In genomic region chr9:69470921-69471320, GRCm38 (mm10) we compare ENCODE assay signal across 10 mouse cellular contexts. TPM values are rescaled to one million over a fixed set of nuclear protein-coding genes. Genes with fewer than 3 reads are reported as not detected.
DNase-seq lines count a peak whose midpoint lies in the region; ATAC-seq lines count a peak whose summit lies in the region.
"Had no signal": no experiment of that assay in that cellular context is flagged by ENCODE, and none has a peak within 500 bp of the region (broad histone marks: within the 10 kb centered on the region; RNA-seq: fewer than 3 reads in every experiment).

No protein-coding gene starts in this region.

- intact Hi-C loops in left cerebral cortex, postnatal 25 days (cut with DNase I) = no loop called here
- intact Hi-C loops in left cerebral cortex, postnatal 36 days (cut with DNase I) = no loop called here

- WGBS in hindbrain, embryonic 11.5 days = 26% methylated on average over 6 of the region's 6 CpGs
- WGBS in hindbrain, embryonic 14.5 days = 27% methylated on average over 6 of the region's 6 CpGs
- WGBS in embryonic facial prominence, embryonic 10.5 days = 12% methylated on average over 6 of the region's 6 CpGs
- 15% methylated on average over 6 of the region's 6 CpGs for WGBS in intestine, embryonic 16.5 days

- H3K27me3 ChIP-seq in hindbrain, embryonic 11.5 days (ENCODE audit: control insufficient read depth, insufficient read depth, low read length) = no peaks in the 10 kb centered on the region
- H3K27me3 ChIP-seq in hindbrain, embryonic 14.5 days (ENCODE audit: control insufficient read depth, insufficient read depth, low read length) = no peaks in the 10 kb centered on the region
- 0 out of 2 replicates have a peak, but pooled peaks cover 5% of the 10 kb centered on the region for H3K27me3 ChIP-seq in embryonic facial prominence, embryonic 10.5 days (replicated peaks; ENCODE audit: low read depth, poor library complexity, severe bottlenecking)
- H3K27me3 ChIP-seq in intestine, embryonic 16.5 days (replicated peaks; ENCODE audit: control insufficient read depth, insufficient read depth, low read length) = no peaks in the 10 kb centered on the region

- H3K9ac ChIP-seq in hindbrain, embryonic 11.5 days (ENCODE audit: low read depth, low read length) = no peak overlapping the region
- H3K9ac ChIP-seq in hindbrain, embryonic 14.5 days = no peak overlapping the region
- peak overlapping the region; percentile 1; the same call in 1 of the 2 replicates for H3K9ac ChIP-seq in intestine, embryonic 16.5 days (ENCODE audit: low read depth, low read length)
- H3K9ac ChIP-seq: liver, embryonic 14.5 days had no signal

- H3K9me3 ChIP-seq in hindbrain, embryonic 11.5 days (ENCODE audit: control insufficient read depth, low read length) = no peaks in the 10 kb centered on the region
- no peaks in the 10 kb centered on the region for H3K9me3 ChIP-seq in hindbrain, embryonic 14.5 days (ENCODE audit: control insufficient read depth, low read length)
- H3K9me3 ChIP-seq in embryonic facial prominence, embryonic 10.5 days = no peaks in the 10 kb centered on the region
- H3K9me3 ChIP-seq in intestine, embryonic 16.5 days (ENCODE audit: control insufficient read depth, low read length) = no peaks in the 10 kb centered on the region

- ATAC-seq in hindbrain, embryonic 11.5 days (ENCODE audit: low FRiP score) = no peak
- no peak for ATAC-seq in hindbrain, embryonic 14.5 days (ENCODE audit: low FRiP score)
- peak; percentile 9; the same call in 1 of the 2 replicates for ATAC-seq in intestine, embryonic 16.5 days

- no peak overlapping the region for H3K4me3 ChIP-seq in hindbrain, embryonic 11.5 days (ENCODE audit: low read depth, low read length)
- H3K4me3 ChIP-seq in hindbrain, embryonic 14.5 days (replicated peaks; ENCODE audit: low read length) = no peak overlapping the region
- H3K4me3 ChIP-seq in embryonic facial prominence, embryonic 10.5 days = peak overlapping the region; percentile 9; the same call in 1 of the 2 replicates
- no peak overlapping the region for H3K4me3 ChIP-seq in intestine, embryonic 16.5 days (ENCODE audit: low read length)

- DNase-seq in hindbrain, embryonic 11.5 days (ENCODE audit: low spot score) = peak; percentile 16
- DNase-seq in hindbrain, embryonic 14.5 days (ENCODE audit: low spot score) = no peak
- DNase-seq in embryonic facial prominence, embryonic 10.5 days (ENCODE audit: low spot score) = peak; percentile 71
- peak; percentile 45 for DNase-seq in retina, postnatal 1 day
- no peak for DNase-seq in left cerebral cortex, postnatal 25 days (ENCODE audit: low spot score in 2 of 2)
- DNase-seq in left cerebral cortex, postnatal 36 days (ENCODE audit: low spot score in 2 of 2) = no peak
- DNase-seq in T-cell, adult 2 months (ENCODE audit: low spot score) = no peak
- DNase-seq: right cerebral cortex, postnatal 25 days had no signal

- no peak overlapping the region for H3K27ac ChIP-seq in hindbrain, embryonic 11.5 days (ENCODE audit: low read depth, low read length)
- no peak overlapping the region; the same call in 1 of the 2 replicates for H3K27ac ChIP-seq in hindbrain, embryonic 14.5 days
- peak overlapping the region; percentile 76 for H3K27ac ChIP-seq in embryonic facial prominence, embryonic 10.5 days (replicated peaks)
- H3K27ac ChIP-seq in intestine, embryonic 16.5 days (ENCODE audit: low read length) = peak overlapping the region; percentile 33
- H3K27ac ChIP-seq: liver, embryonic 14.5 days had no signal

- no peaks in the 10 kb centered on the region; the same call in 1 of the 2 replicates for H3K4me1 ChIP-seq in hindbrain, embryonic 11.5 days (replicated peaks; ENCODE audit: control insufficient read depth, insufficient read depth, low read length)
- peaks cover 15% of the 10 kb centered on the region for H3K4me1 ChIP-seq in hindbrain, embryonic 14.5 days (replicated peaks; ENCODE audit: control insufficient read depth, insufficient read depth, low read length)
- H3K4me1 ChIP-seq in embryonic facial prominence, embryonic 10.5 days = peaks cover 65% of the 10 kb centered on the region
- peaks cover 69% of the 10 kb centered on the region for H3K4me1 ChIP-seq in intestine, embryonic 16.5 days (ENCODE audit: control insufficient read depth, insufficient read depth, low read length)

- H3K4me2 ChIP-seq in hindbrain, embryonic 11.5 days (replicated peaks; ENCODE audit: low read depth, low read length) = no peak overlapping the region
- no peak overlapping the region for H3K4me2 ChIP-seq in hindbrain, embryonic 14.5 days (replicated peaks)
- H3K4me2 ChIP-seq in intestine, embryonic 16.5 days (ENCODE audit: low read depth, low read length) = no peak overlapping the region

- H3K36me3 ChIP-seq in hindbrain, embryonic 11.5 days (ENCODE audit: control insufficient read depth, insufficient read depth, low read length) = no peaks in the 10 kb centered on the region
- H3K36me3 ChIP-seq in hindbrain, embryonic 14.5 days (replicated peaks; ENCODE audit: control insufficient read depth, insufficient read depth) = no peaks in the 10 kb centered on the region
- no peaks in the 10 kb centered on the region for H3K36me3 ChIP-seq in embryonic facial prominence, embryonic 10.5 days (replicated peaks)
- H3K36me3 ChIP-seq in intestine, embryonic 16.5 days (ENCODE audit: control insufficient read depth, insufficient read depth, low read length) = 0 out of 2 replicates have a peak, but pooled peaks cover 6% of the 10 kb centered on the region

RNA-seq across cellular contexts. Expression of gene Anxa2, which starts 17.5 kb away (rescaled TPM):
- 243 and 282 TPM in 2 replicates for polyA plus RNA-seq in hindbrain, embryonic 11.5 days (2014; fragmentation: Nextera tagmentation; extraction: Ambion mirVana)
- 143 and 158 TPM in 2 replicates for polyA plus RNA-seq in hindbrain, embryonic 14.5 days (2014; fragmentation: Nextera tagmentation; extraction: Ambion mirVana)
- polyA plus RNA-seq in embryonic facial prominence, embryonic 10.5 days (2016; fragmentation: Nextera tagmentation; extraction: Ambion mirVana) = 112 and 145 TPM in 2 replicates
- polyA plus RNA-seq in intestine, embryonic 16.5 days (2015; fragmentation: Nextera tagmentation; extraction: Ambion mirVana) = 599 and 614 TPM in 2 replicates
- total RNA-seq in left cerebral cortex, postnatal 25 days (2021) = 10 to 100 TPM; 12.5 to 17.5 TPM
- total RNA-seq in left cerebral cortex, postnatal 36 days (2021) = 10 to 100 TPM in 1 of 2 experiments, 1 to 10 TPM in 1; 9.5 to 14.3 TPM

Comparison
In these comparisons a context has a peak if more than half of its experiments do, and no peak if none do; other contexts are left out.
1. DNase-seq: peak in hindbrain, embryonic 11.5 days (single experiment), embryonic facial prominence, embryonic 10.5 days (single experiment) and retina, postnatal 1 day (single experiment); none in hindbrain, embryonic 14.5 days (single experiment), left cerebral cortex, postnatal 25 days (0 of 2), left cerebral cortex, postnatal 36 days (0 of 2) and T-cell, adult 2 months (single experiment).
2. H3K27ac ChIP-seq: peak in embryonic facial prominence, embryonic 10.5 days (single experiment) and intestine, embryonic 16.5 days (single experiment); none in hindbrain, embryonic 11.5 days (single experiment) and hindbrain, embryonic 14.5 days (single experiment).